Mouse (Mus musculus) midbrain, embryonic 15.5 days (tissue): Measurements from ENCODE around the gene Ppp2r2d. TPM values are rescaled to one million over a fixed set of nuclear protein-coding genes. Genes with fewer than 3 reads are reported as not detected.

ENCODE experiments used
- ATAC-seq: fragments of 200-750 bp; cut with Nextera tagmentation; replicated peaks from 2 replicates; pipeline ENCODE4 v1.8.0; 2017; ENCODE audit warnings: moderate TSS enrichment
- H3K27ac ChIP-seq: fragments of 300-500 bp; sonication (generic); 2 replicates; pipeline ENCODE4 v1.5.1; 2015; ENCODE audit warnings: mild to moderate bottlenecking, inconsistent platforms
- H3K27me3 ChIP-seq: fragments of 300-500 bp; sonication (generic); replicated peaks from 2 replicates; pipeline ENCODE4 v1.6.1; 2015; ENCODE audit warnings: inconsistent platforms
- H3K36me3 ChIP-seq: fragments of 300-500 bp; sonication (generic); replicated peaks from 2 replicates; pipeline ENCODE4 v1.6.1; 2015; ENCODE audit warnings: inconsistent platforms
- H3K4me1 ChIP-seq: fragments of 300-500 bp; sonication (generic); 2 replicates; pipeline ENCODE4 v1.6.1; 2015; ENCODE audit warnings: inconsistent platforms
- H3K4me2 ChIP-seq: fragments of 300-500 bp; sonication (generic); 2 replicates; pipeline ENCODE4 v1.6.1; 2015; ENCODE audit warnings: inconsistent platforms, mild to moderate bottlenecking, moderate library complexity
- H3K4me3 ChIP-seq: fragments of 300-500 bp; sonication (generic); 2 replicates; pipeline ENCODE4 v1.5.1; 2015; ENCODE audit warnings: mild to moderate bottlenecking, inconsistent platforms
- H3K9ac ChIP-seq: fragments of 300-500 bp; sonication (generic); 2 replicates; pipeline ENCODE4 v1.6.1; 2015; ENCODE audit warnings: mild to moderate bottlenecking, inconsistent platforms
- H3K9me3 ChIP-seq: fragments of 300-500 bp; sonication (generic); 2 replicates; pipeline ENCODE4 v1.6.1; 2016; ENCODE audit warnings: inconsistent platforms
- WGBS: fragments of 180-500 bp; shearing (Covaris S2); methylation state at CpG from one replicate; pipeline ENCODE4 v1.1.7; 2015; ENCODE audit warnings: mixed read lengths; 5-methylcytosine and 5-hydroxymethylcytosine counted together
- polyA plus RNA-seq: library from polyadenylated mRNA; unstranded; fragments of >200 nt; fragmentation: Nextera tagmentation; extraction: Ambion mirVana; gene quantifications from 2 replicates; pipeline ENCODE4 v1.2.1, GENCODE M21; 2015

Gene Ppp2r2d
- polyA plus RNA-seq, 1 experiment from 2014 or later = 87.4 TPM

DNA sequence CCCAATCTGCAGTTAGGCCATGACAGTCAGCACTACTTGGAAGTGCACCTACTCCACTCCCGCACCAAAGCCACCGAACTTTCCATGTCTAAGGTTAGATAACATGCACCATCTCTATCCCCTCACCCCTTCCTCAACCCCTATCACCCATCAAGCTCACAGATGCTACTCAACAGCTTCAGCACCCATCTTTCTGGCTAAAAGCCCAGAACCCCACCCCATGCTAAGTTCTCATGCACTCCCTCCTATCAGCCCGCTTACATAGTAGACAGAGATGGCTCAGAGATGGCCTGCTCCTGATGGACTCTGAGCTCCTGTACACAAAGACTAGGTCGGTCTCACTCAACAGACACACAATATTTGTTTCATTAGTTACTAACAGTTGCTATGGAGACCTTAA is 2.5 kb upstream of the Ppp2r2d start:
- 91% methylated on average over 4 of the region's 4 CpGs for WGBS
- no peaks in the 10 kb centered on the region for H3K9me3 ChIP-seq
- ATAC-seq = no peak

DNA sequence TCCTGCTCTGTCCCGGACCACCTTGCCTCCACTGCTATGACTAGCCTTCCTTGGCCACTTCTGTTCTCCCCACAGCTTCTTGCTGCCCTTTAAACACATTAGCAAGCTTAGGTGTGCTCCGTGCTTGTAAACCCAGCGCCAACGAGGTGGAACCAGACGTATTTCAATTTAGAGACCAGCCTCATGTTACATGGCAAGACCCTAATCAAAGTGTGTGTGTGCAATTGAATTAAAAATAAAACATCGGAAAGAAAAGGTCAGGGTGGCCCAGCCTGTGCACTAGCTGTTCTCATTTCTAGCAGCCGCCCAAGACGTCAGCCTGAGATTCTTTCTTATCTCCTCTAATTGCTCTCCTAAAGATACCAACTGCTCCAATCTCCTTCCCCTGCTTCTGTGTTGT is 768 bp upstream of the Ppp2r2d start:
- Histone ChIP-seq H3K9ac (peak overlapping the region; percentile 38), H3K9me3 (no peaks in the 10 kb centered on the region), H3K4me2 (peak overlapping the region; percentile 94), H3K4me1 (peaks cover 63% of the 10 kb centered on the region), H3K4me3 (peak overlapping the region; percentile 95), H3K36me3 (no peaks in the 10 kb centered on the region), H3K27me3 (no peaks in the 10 kb centered on the region), H3K27ac (peak overlapping the region; percentile 95)
- WGBS = 42% methylated on average over 8 of the region's 8 CpGs
- no peak for ATAC-seq

More for the DNA sequence above, 2.5 kb upstream of the Ppp2r2d start:
- no peak overlapping the region for H3K27ac ChIP-seq
- H3K27me3 ChIP-seq = no peaks in the 10 kb centered on the region
- H3K4me2 ChIP-seq = peak overlapping the region; percentile 94
- no peaks in the 10 kb centered on the region for H3K36me3 ChIP-seq
- H3K9ac ChIP-seq = no peak overlapping the region
- H3K4me1 ChIP-seq = peaks cover 48% of the 10 kb centered on the region
- H3K4me3 ChIP-seq = no peak overlapping the region

DNA sequence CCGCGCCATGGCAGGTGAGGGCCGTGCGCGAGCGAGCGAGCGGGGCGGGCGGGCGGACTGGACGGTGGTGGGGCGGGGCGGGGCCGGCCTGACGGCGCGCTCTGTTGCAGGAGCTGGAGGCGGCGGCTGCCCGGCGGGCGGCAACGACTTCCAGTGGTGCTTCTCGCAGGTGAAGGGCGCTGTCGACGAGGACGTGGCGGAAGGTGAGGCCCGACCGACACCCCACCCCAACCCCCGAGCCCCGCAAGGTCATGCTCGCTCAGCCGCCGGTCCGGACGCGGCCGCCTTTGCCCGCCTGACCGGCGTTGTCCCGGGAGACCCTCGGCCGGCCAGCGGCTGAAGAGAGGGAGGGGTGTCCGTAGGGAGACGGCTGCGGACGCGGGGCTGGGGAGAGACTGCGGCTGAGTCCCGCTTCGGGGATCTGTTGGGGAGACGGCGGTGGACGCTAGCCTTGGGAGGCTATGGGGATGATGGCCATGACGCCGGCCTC is 668 bp downstream of the Ppp2r2d start:
- WGBS = 0% methylated on average over 61 of the region's 61 CpGs
- peak overlapping the region; percentile 94 for H3K4me2 ChIP-seq
- H3K4me3 ChIP-seq = peak overlapping the region; percentile 95
- no peaks in the 10 kb centered on the region for H3K27me3 ChIP-seq
- ATAC-seq = peak; percentile 86
- peaks cover 64% of the 10 kb centered on the region for H3K4me1 ChIP-seq
- H3K9me3 ChIP-seq = no peaks in the 10 kb centered on the region
- H3K27ac ChIP-seq = peak overlapping the region; percentile 95
- peak overlapping the region; percentile 97 for H3K9ac ChIP-seq
- H3K36me3 ChIP-seq = 0 out of 2 replicates have a peak, but pooled peaks cover 2% of the 10 kb centered on the region

DNA sequence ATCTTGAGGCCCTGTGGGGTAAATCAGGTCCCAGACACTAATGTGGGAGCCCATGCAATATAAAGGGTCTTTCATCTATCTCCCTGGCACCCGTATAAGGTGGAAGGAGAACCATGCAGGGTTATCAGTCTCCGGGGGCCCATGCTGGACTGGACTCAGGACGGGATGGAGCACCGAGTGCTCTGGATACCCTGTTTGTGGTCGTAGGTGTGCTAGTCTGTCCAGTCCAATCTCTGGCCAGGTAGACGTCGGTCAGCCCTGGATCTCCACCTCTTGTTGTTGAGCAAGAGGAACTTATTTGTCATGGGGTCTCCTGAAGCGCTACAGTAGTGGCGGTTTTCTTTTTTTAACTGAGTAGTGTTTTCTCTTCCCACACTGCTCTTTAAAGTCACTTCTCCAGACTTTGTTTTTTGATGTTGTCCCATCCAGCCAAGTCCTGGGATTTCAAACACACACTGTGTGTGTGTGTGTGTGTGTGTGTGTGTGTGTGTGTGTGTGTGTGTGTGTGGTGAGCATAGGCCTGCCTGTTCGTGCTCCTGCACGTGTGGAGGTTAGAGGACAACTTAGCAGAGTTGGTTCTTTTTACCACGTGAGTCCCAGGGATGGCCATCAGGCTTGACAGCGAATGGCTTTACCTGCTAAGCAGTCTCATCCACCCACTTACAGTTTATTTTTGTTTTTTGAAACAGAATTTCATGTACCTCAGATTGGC is 1.6 kb downstream of the Ppp2r2d start:
- Histone ChIP-seq H3K27me3 (no peaks in the 10 kb centered on the region), H3K4me3 (peak overlapping the region; percentile 95), H3K27ac (0 out of 2 replicates have a peak overlapping the region, but pooled peaks have one; percentile 95), H3K36me3 (peaks cover 10% of the 10 kb centered on the region; the same call in 1 of the 2 replicates), H3K9me3 (no peaks in the 10 kb centered on the region), H3K9ac (peak overlapping the region; percentile 97), H3K4me1 (peaks cover 59% of the 10 kb centered on the region), H3K4me2 (peak overlapping the region; percentile 94)
- 49% methylated on average over 13 of the region's 13 CpGs for WGBS
- ATAC-seq = no peak

DNA sequence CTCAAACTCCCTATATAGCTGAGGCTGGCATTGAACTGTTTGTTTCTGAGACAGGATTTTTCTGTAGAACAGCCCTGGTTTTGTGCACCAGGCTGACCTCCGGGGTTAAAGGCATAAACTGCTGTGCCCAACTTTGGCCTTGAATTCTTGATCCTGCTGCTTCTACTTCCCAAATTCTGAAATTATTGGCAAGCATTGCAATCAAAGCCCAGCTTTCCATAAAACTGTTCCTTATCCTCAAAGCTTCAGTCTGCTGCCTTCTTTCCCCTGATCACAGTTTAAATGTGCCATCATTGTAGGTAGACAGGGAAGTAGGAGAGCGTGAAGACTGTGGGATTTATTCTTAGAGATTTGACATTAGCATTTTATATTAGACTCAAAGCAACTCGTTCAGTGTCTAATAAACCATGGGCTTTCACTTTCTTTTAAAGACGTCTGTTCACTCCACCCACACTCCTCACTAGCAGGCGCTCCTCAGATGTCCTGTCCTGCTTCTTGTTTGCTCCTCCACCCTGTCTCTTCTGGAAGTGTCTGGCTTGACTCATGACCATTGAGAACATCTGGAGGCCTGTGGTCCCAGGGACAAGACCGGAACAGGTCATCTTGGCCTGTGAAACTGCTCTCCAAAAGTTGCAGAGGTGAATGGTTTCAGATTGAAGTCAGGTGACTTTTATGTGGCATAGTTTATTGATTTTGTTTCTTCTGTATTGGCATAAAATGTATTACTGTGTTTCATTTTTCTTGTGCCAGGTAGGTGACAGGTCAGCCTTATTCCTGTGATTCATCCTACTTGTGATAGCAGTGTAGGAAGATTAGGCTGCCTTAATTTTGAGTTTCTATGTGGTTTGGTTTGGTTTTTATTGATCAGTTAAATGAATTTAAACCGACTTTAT is 2.4 kb downstream of the Ppp2r2d start:
- Histone ChIP-seq H3K27me3 (no peaks in the 10 kb centered on the region), H3K9me3 (no peaks in the 10 kb centered on the region), H3K36me3 (peaks cover 13% of the 10 kb centered on the region; the same call in 1 of the 2 replicates), H3K4me2 (peak overlapping the region; percentile 94), H3K27ac (no peak overlapping the region), H3K9ac (peak overlapping the region; percentile 97; the same call in 1 of the 2 replicates), H3K4me1 (peaks cover 56% of the 10 kb centered on the region), H3K4me3 (peak overlapping the region; percentile 95; the same call in 1 of the 2 replicates)
- WGBS = 76% methylated on average over 7 of the region's 7 CpGs
- no peak for ATAC-seq

DNA sequence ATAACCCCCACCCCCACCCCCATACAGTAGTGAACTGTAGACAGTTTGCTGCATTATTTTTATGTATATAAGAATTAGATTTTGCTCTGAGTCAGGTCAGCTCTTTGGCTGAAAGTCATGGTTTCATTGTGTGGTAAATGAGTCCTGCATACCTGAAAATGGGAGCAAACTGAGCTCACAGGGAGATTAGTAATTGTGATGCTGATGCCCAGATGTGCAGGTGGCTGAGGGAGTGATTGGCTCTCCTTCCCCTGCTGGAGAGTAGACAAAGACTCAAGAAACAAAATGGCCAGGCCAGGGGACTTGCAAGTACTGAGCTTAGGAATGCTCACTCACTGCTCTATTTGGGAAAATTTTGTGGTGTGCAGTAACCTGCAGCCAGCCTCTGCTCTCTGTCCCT is 4.2 kb downstream of the Ppp2r2d start:
- Histone ChIP-seq H3K36me3 (peaks cover 13% of the 10 kb centered on the region; the same call in 1 of the 2 replicates), H3K27me3 (no peaks in the 10 kb centered on the region), H3K27ac (no peak overlapping the region), H3K4me1 (peaks cover 37% of the 10 kb centered on the region), H3K4me3 (no peak overlapping the region), H3K9ac (0 out of 2 replicates have a peak overlapping the region, but pooled peaks have one; percentile 8), H3K9me3 (no peaks in the 10 kb centered on the region), H3K4me2 (no peak overlapping the region)
- ATAC-seq = no peak

DNA sequence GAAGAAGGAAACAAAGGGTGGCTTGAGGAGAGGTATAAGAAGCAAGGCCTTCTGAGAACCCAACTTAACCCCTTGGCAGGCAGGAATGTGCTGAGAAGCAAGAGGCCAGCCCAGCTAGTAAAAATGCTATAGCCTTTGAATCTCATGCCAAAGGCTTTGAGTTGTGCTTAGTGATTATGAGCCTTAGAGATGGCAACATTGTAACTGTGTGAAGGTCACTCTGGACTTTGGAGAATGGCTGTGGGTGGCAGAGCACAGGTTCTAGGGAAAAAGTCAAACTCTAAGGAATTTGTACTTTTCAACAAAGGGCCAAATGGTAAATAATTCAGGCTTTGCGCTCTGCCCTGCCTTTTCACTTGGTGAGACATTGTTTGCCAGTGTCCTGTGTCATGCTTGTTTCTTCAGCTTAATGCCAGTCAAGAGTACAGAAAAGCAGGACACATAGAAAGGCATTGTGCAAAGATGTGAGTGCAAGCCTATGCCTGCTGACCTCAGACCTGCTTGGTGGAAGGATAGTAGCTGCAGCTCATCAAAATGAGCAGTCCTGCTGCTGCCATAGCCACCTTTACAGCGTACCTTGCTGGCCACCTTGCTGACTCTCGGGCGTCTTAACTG is 7.6 kb downstream of the Ppp2r2d start:
- Histone ChIP-seq H3K27me3 (no peaks in the 10 kb centered on the region), H3K4me2 (no peak overlapping the region), H3K9ac (no peak overlapping the region), H3K4me3 (no peak overlapping the region), H3K36me3 (peaks cover 13% of the 10 kb centered on the region; the same call in 1 of the 2 replicates), H3K27ac (no peak overlapping the region), H3K4me1 (peaks cover 19% of the 10 kb centered on the region), H3K9me3 (no peaks in the 10 kb centered on the region)
- ATAC-seq = no peak
- WGBS = 89% methylated on average over 4 of the region's 4 CpGs

DNA sequence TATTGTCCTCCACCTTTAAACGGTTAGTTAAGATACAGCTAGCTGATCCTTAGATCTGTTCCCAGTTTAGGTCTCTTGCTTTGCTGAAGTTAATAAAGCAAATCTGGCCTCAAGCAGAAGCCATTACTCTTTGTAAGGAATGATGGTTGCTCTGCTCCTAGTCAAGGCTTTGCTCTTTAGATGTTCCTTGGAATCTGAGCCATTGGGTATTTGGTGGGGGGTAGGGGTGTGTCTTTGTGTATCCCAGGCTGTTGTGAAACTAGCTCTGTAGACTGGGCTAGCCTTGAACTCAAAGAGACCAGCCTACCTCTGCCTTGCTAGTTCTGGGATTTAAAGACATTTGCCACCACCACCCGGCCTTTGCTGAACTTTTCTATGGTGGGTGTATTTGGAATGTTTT is 8.3 kb downstream of the Ppp2r2d start:
- Histone ChIP-seq H3K9me3 (no peaks in the 10 kb centered on the region), H3K4me1 (peaks cover 14% of the 10 kb centered on the region), H3K36me3 (peaks cover 13% of the 10 kb centered on the region; the same call in 1 of the 2 replicates), H3K27ac (no peak overlapping the region), H3K9ac (no peak overlapping the region), H3K4me2 (no peak overlapping the region), H3K4me3 (no peak overlapping the region), H3K27me3 (no peaks in the 10 kb centered on the region)
- no peak for ATAC-seq
- 92% methylated on average over 2 of the region's 2 CpGs for WGBS

DNA sequence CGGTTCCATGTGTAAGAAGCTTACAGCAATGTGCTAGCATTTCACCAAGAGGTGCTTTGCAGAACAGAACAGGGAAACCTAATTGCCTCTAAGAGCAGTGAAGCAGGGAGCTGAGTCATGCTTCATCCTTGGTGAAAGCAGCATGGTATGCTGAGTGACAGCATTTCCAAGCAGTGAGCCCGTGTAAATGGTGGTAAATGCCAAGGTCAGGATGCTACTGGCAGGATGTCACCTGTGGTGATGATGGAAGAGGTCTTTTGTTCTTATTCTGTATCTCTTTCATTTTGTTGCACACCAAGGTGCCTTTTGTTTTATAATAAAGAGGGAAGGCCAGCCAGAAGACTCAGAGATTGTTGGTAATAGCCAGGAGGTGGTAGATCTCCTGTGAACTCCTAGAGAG is 10.8 kb downstream of the Ppp2r2d start:
- WGBS = 62% methylated on average over 2 of the region's 2 CpGs
- H3K27me3 ChIP-seq = no peaks in the 10 kb centered on the region
- H3K36me3 ChIP-seq = peaks cover 10% of the 10 kb centered on the region; the same call in 1 of the 2 replicates
- no peak overlapping the region for H3K27ac ChIP-seq
- H3K9me3 ChIP-seq = no peaks in the 10 kb centered on the region
- H3K4me1 ChIP-seq = no peaks in the 10 kb centered on the region
- ATAC-seq = no peak
- H3K4me3 ChIP-seq = no peak overlapping the region
- H3K4me2 ChIP-seq = no peak overlapping the region
- no peak overlapping the region for H3K9ac ChIP-seq

DNA sequence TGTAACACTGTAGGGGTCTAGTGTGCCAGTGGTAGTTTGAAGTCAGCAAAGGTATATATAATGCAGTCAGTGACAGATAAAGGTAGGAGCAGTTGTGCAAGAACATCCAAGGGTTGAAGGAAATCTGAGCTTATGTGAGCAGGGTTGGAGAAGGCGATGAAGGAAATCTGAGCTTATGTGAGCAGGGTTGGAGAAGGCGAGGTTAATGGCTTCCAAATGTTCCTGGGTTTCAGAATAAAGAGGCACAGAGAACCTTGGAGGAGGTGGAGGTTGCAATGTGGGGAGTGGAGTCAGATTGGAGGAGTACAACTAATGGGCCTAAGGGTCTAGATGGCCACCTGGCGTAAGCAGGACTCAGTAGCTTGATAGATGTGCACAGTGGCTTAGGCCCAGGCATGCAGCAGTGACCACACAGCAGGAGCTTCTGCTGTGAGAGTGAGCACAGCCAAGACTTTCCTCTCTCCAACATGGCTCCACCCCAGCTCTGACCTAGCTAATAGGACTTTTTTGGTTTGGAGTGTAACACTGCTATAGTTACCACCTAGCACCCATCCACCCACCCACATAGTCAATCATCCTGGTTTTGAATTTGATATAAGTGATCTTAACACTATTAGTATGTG is 18.2 kb downstream of the Ppp2r2d start:
- Histone ChIP-seq H3K27ac (no peak overlapping the region), H3K27me3 (no peaks in the 10 kb centered on the region), H3K36me3 (peaks cover 7% of the 10 kb centered on the region; the same call in 1 of the 2 replicates), H3K9ac (no peak overlapping the region), H3K9me3 (no peaks in the 10 kb centered on the region), H3K4me2 (no peak overlapping the region), H3K4me1 (0 out of 2 replicates have a peak, but pooled peaks cover 2% of the 10 kb centered on the region), H3K4me3 (no peak overlapping the region)
- ATAC-seq = no peak
- 86% methylated on average over 3 of the region's 3 CpGs for WGBS

DNA sequence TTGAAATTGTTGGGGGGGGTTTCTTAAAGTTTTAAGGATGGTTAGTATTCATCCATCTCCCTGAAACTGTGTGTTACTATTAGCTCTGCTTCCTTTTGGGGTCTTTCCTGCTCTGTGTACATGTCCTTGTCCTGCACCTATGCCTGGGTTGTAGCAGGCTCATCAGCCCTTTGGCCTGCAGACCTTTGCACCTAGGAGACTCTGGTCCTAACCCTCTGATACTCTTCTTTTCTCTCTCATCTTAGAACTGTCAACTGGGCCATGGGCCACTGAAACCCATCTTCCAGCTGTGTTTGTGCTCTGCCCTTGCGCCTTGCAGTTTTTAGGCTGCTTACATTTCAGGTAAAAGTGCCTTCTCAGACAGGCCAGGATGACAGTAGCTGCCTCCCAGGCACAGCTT is 18.9 kb downstream of the Ppp2r2d start:
- Histone ChIP-seq H3K27ac (no peak overlapping the region), H3K4me2 (no peak overlapping the region), H3K27me3 (no peaks in the 10 kb centered on the region), H3K9me3 (no peaks in the 10 kb centered on the region), H3K4me3 (no peak overlapping the region), H3K9ac (no peak overlapping the region), H3K36me3 (peaks cover 10% of the 10 kb centered on the region; the same call in 1 of the 2 replicates), H3K4me1 (0 out of 2 replicates have a peak, but pooled peaks cover 2% of the 10 kb centered on the region)
- no peak for ATAC-seq
- WGBS = 100% methylated on average over 1 of the region's 1 CpGs
